Mouse (Mus musculus) brain, embryonic 14.5 days (tissue): ENCODE results near the gene Plekha6. TPM values are rescaled to one million over a fixed set of nuclear protein-coding genes. Genes with fewer than 3 reads are reported as not detected.
A peak's percentile ranks its signal among the peaks of the same experiment; 100 is the strongest.

Experiments used
- DNase-seq: peaks from one replicate; pipeline ENCODE4 v3.0.0-alpha.2; 2011; ENCODE audit warnings: low read depth
- CTCF ChIP-seq: fragments of 200-500 bp; IDR thresholded peaks from 2 replicates; pipeline ENCODE4 v1.5.1; 2012; ENCODE audit warnings: inconsistent platforms, mild to moderate bottlenecking, moderate library complexity, borderline replicate concordance; ENCODE audit not compliant: insufficient read depth, insufficient read length; ENCODE audit errors: extremely low read depth
- POLR2A ChIP-seq: fragments of 200-500 bp; IDR thresholded peaks from 2 replicates; pipeline ENCODE4 v1.6.1; 2012; ENCODE audit warnings: mild to moderate bottlenecking, inconsistent platforms, borderline replicate concordance; ENCODE audit not compliant: poor library complexity, insufficient read depth, insufficient read length, severe bottlenecking; ENCODE audit errors: extremely low read depth
- polyA plus RNA-seq: library from polyadenylated mRNA; depleted of rRNA; stranded (reverse); fragments of >200 nt; gene quantifications from 2 replicates; pipeline ENCODE4 v1.2.3, GENCODE M21; 2012

Plekha6 gene
- polyA plus RNA-seq, 1 experiment, result 78.3 TPM

GRCm38 (mm10) chr1:133240881-133241280 lies 76.9 kb downstream of the Plekha6 start:
- DNase-seq, result no peak
- TF ChIP-seq POLR2A, result no peak
- no peak for TF ChIP-seq CTCF

DNA sequence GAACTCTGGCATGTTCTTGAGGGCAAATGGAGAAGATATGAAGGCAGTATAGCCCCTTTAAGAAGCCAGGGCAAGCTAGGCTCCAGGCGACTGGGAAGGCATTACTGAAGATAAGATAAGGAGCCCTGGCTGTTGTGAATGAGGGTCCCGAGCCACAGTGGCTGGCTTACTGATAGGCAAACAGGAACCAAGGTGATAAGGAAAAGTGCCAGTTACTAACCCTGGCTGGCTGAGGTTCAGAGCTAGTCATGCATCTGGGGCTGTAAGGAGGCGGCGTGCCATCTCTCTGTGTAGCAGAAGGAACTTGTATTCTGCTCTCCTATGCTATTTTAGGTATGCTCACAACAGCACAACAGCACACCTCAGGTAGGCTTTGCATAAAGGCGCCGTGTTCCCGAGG lies 80.7 kb downstream of the Plekha6 start:
- DNase-seq, result no peak
- TF ChIP-seq CTCF (no peak), POLR2A (no peak)

- peak; percentile 78 for DNase-seq
- TF ChIP-seq POLR2A (no peak), CTCF (no peak)
Observed at GRCm38 (mm10) chr1:133245690-133246619, 81.9 kb downstream of the Plekha6 start.

DNA sequence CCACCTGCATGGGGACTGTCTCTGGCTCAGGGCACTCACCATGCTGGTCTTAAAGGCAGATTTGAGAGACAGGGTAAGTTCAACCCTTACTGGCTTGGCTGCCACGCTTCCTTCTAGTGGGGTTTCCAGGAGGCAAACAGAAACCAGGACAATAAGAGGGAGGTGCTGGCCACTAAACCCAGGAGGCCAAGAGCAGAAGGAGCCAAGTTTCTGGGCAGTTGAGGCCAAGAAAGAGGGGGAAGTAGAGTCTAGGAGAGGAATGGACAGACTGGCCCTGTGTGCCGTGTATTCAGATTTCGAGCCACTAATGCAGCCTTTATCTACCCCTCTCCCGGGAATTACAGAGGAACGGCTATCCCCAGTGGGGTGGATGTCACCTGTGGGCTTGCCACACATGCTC lies 83.2 kb downstream of the Plekha6 start:
- DNase-seq, result no peak

GRCm38 (mm10) chr1:133250761-133251160 lies 86.8 kb downstream of the Plekha6 start:
- TF ChIP-seq POLR2A (no peak), CTCF (no peak)
- no peak for DNase-seq

More for the DNA sequence above, 83.2 kb downstream of the Plekha6 start:
- TF ChIP-seq POLR2A, result no peak
- TF ChIP-seq CTCF, result no peak

- no peak for DNase-seq
- TF ChIP-seq CTCF (no peak), POLR2A (no peak)
Observed at GRCm38 (mm10) chr1:133251625-133252034, 87.6 kb downstream of the Plekha6 start.

DNA sequence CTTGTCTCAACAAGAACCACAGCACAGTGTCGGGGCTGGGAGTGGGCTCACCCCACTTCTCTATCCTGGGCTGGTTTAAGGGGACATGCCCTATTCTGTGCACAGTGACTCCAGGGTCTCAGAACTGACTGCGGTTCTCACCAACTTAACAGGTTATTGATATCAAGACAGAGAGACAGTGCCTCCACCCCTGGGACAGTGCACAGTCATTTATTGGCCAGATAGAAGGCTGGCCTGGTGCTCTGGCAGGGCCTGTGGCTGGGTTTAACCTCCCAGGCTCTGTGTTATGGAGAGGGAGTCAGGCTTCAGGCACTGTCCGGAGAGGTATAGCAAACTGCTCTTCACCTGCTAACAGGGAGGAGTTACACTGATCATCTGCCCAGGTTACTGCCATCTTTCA lies 88.2 kb downstream of the Plekha6 start:
- TF ChIP-seq POLR2A (no peak), CTCF (no peak)
- no peak for DNase-seq

DNA sequence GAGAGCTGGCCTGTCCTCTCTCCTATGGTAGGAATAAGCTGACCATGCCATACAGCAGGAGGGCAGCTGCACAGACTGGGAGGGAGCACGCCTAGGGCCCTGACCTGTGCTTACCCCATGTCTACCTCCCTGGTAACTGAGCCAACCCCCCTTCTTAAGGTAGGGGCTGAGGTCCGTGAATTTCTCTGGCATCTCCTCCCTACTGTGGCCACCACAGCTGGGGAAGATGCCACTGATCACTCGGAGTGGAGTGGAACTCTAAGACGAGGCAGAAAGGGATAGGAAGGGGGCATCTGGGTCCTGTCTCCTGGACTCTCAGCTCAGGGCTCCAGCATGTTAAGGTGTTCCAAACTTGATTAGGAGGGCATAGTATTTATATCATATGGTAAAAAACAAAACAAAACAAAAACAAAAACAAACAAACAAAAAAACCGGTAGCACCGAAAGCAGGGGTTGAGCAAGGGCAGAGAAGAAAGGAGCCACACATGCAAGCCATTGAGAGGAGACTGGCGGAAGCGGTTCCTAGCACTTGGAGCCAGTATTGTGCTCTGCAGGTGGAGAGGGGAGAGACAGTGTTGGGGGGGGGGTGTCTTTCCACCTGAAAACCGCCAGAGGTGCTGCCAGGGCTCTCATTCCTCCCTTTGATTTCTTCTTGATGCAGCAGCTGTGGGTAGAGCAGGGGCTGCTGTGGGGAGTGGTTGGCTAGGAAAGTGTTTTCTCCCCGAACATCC lies 89.0 kb downstream of the Plekha6 start:
- no peak for TF ChIP-seq CTCF
- no peak for TF ChIP-seq POLR2A
- DNase-seq, result no peak

DNA sequence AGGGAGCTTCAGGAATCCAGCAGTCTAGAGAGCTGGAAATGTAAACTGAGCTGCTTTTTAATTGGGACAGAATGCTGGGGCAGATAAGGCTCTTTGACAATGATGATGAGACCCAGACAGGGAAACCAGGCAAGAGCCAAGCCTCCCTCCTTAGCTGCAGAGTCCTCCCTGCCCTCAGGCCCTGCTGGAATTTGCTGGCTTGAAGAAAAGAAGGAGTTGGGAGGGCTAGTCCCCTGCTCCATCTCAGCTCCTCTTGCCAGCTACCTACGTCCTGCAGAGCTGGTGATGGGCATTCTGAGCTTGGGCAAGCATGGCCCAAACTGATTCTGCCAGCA lies 89.5 kb downstream of the Plekha6 start:
- no peak for TF ChIP-seq CTCF
- no peak for TF ChIP-seq POLR2A
- DNase-seq, result peak; percentile 37

DNA sequence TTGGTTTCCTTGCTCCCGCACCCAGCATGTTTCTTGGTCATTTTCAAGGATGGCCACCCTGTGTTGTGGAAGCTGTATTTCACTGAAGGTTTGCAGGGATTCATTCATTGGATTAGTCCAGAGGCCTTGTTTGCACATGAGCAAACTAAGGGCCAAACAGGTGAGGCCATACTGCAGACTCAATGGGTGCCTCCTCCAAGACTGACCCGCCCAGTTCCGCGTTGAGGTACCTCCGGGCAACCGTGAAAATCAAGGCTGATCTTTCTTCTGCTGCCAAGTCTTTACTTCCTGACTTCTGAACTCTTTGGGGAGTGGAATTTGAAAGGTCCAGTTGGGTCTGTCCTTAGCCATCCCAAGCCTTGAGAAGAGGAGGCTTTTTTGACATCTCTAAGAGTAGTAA lies 90.2 kb downstream of the Plekha6 start:
- no peak for DNase-seq
- TF ChIP-seq CTCF (no peak), POLR2A (no peak)

- no peak for TF ChIP-seq POLR2A
- no peak for TF ChIP-seq CTCF
- DNase-seq, result peak; percentile 73
Observed at GRCm38 (mm10) chr1:133254856-133255764, 91.1 kb downstream of the Plekha6 start.

GRCm38 (mm10) chr1:133255776-133256175 lies 91.8 kb downstream of the Plekha6 start:
- no peak for TF ChIP-seq CTCF
- TF ChIP-seq POLR2A, result no peak
- DNase-seq, result no peak
